Mouse (Mus musculus): Measurements from ENCODE around the gene Igf2bp3. TPM values are rescaled to one million over a fixed set of nuclear protein-coding genes. Genes with fewer than 3 reads are reported as not detected.
A peak's percentile ranks its signal among the peaks of the same experiment; 100 is the strongest.
"Not testable (repeated sequence)": the region's sequence is repeated elsewhere in the genome, so short reads cannot be mapped to it uniquely, and the experiment has no call there.

The Igf2bp3 gene
- 16.3 and 18.5 TPM in 2 replicates for polyA plus RNA-seq (2015; fragmentation: Nextera tagmentation; extraction: Ambion mirVana)

- H3K36me3 ChIP-seq (replicated peaks): no peaks in the 10 kb centered on the region
- H3K27me3 ChIP-seq: no peaks in the 10 kb centered on the region
- peaks cover 41% of the 10 kb centered on the region for H3K4me1 ChIP-seq (replicated peaks)
- peak within 1 kb of the TSS; percentile 97 for H3K27ac ChIP-seq (replicated peaks)
- ATAC-seq (ENCODE audit: insufficient read depth): peak; percentile 68
- peak within 1 kb of the TSS; percentile 81 for H3K9ac ChIP-seq
- peak within 1 kb of the TSS; percentile 78 for H3K4me3 ChIP-seq (replicated peaks)
- no peaks in the 10 kb centered on the region for H3K9me3 ChIP-seq (replicated peaks)
- H3K4me2 ChIP-seq: peak within 1 kb of the TSS; percentile 96
- WGBS (ENCODE audit: insufficient replicate concordance): under 1% methylated on average over 67 of the region's 68 CpGs
Observed at GRCm38 (mm10) chr6:49214928-49215747, at the start of gene Igf2bp3. TSS of gene Igf2bp3 (minus strand) at chr6:49214957.

- H3K4me2 ChIP-seq: peak overlapping the region; percentile 68
- 0 out of 2 replicates have a peak overlapping the region, but pooled peaks have one; percentile 96 for H3K27ac ChIP-seq (replicated peaks)
- H3K36me3 ChIP-seq (replicated peaks); H3K9me3 ChIP-seq (replicated peaks); H3K27me3 ChIP-seq; ATAC-seq (ENCODE audit: insufficient read depth): not testable (repeated sequence)
- H3K9ac ChIP-seq: peak overlapping the region; percentile 100
- peak overlapping the region; percentile 80; the same call in 1 of the 2 replicates for H3K4me3 ChIP-seq (replicated peaks)
- H3K4me1 ChIP-seq (replicated peaks): peaks cover 30% of the 10 kb centered on the region
- WGBS (ENCODE audit: insufficient replicate concordance): 65% methylated on average over 7 of the region's 7 CpGs
Observed at GRCm38 (mm10) chr6:49264446-49264845, 49.7 kb upstream of the Igf2bp3 start.

GRCm38 (mm10) chr6:49263847-49264243 is 49.1 kb upstream of the Igf2bp3 start, which contains the start of gene Tra2a:
TSS of gene Tra2a (minus strand) at chr6:49264033.
- Histone ChIP-seq H3K4me2 (peak within 1 kb of the TSS; percentile 68), H3K9me3 (replicated peaks) (no peaks in the 10 kb centered on the region), H3K27me3 (no peaks in the 10 kb centered on the region), H3K4me1 (replicated peaks) (peaks cover 35% of the 10 kb centered on the region), H3K36me3 (replicated peaks) (peaks cover 3% of the 10 kb centered on the region; the same call in 1 of the 2 replicates), H3K4me3 (replicated peaks) (peak within 1 kb of the TSS; percentile 80), H3K27ac (replicated peaks) (peak within 1 kb of the TSS; percentile 96), H3K9ac (peak within 1 kb of the TSS; percentile 100)
- ATAC-seq (ENCODE audit: insufficient read depth): peak; percentile 89
- under 1% methylated on average over 39 of the region's 39 CpGs for WGBS (ENCODE audit: insufficient replicate concordance)

- Histone ChIP-seq H3K27me3 (no peaks in the 10 kb centered on the region), H3K4me1 (replicated peaks) (peaks cover 41% of the 10 kb centered on the region), H3K4me2 (peak overlapping the region; percentile 68), H3K9ac (peak overlapping the region; percentile 100), H3K36me3 (replicated peaks) (peaks cover 3% of the 10 kb centered on the region; the same call in 1 of the 2 replicates), H3K27ac (replicated peaks) (peak overlapping the region; percentile 96), H3K4me3 (replicated peaks) (peak overlapping the region; percentile 80), H3K9me3 (replicated peaks) (no peaks in the 10 kb centered on the region)
- WGBS (ENCODE audit: insufficient replicate concordance): under 1% methylated on average over 64 of the region's 71 CpGs
- peak; percentile 77 for ATAC-seq (ENCODE audit: insufficient read depth)
Observed at GRCm38 (mm10) chr6:49263081-49263846, 48.5 kb upstream of the Igf2bp3 start.

GRCm38 (mm10) chr6:49262421-49262820 is 47.7 kb upstream of the Igf2bp3 start:
- peaks cover 49% of the 10 kb centered on the region for H3K4me1 ChIP-seq (replicated peaks)
- no peaks in the 10 kb centered on the region for H3K9me3 ChIP-seq (replicated peaks)
- H3K4me3 ChIP-seq (replicated peaks): peak overlapping the region; percentile 80
- H3K9ac ChIP-seq: peak overlapping the region; percentile 100
- ATAC-seq (ENCODE audit: insufficient read depth): no peak
- peaks cover 3% of the 10 kb centered on the region; the same call in 1 of the 2 replicates for H3K36me3 ChIP-seq (replicated peaks)
- WGBS (ENCODE audit: insufficient replicate concordance): under 1% methylated on average over 9 of the region's 9 CpGs
- H3K27me3 ChIP-seq: no peaks in the 10 kb centered on the region
- peak overlapping the region; percentile 68 for H3K4me2 ChIP-seq
- 0 out of 2 replicates have a peak overlapping the region, but pooled peaks have one; percentile 96 for H3K27ac ChIP-seq (replicated peaks)

GRCm38 (mm10) chr6:49259711-49260110 is 45.0 kb upstream of the Igf2bp3 start:
- Histone ChIP-seq H3K9ac (no peak overlapping the region), H3K36me3 (replicated peaks) (peaks cover 3% of the 10 kb centered on the region; the same call in 1 of the 2 replicates), H3K9me3 (replicated peaks) (no peaks in the 10 kb centered on the region), H3K27me3 (no peaks in the 10 kb centered on the region), H3K4me2 (peak overlapping the region; percentile 13; the same call in 1 of the 2 replicates), H3K27ac (replicated peaks) (no peak overlapping the region), H3K4me3 (replicated peaks) (no peak overlapping the region), H3K4me1 (replicated peaks) (peaks cover 52% of the 10 kb centered on the region)
- ATAC-seq (ENCODE audit: insufficient read depth): no peak
- 61% methylated on average over 5 of the region's 5 CpGs for WGBS (ENCODE audit: insufficient replicate concordance)

- Histone ChIP-seq H3K4me1 (replicated peaks) (peaks cover 45% of the 10 kb centered on the region), H3K4me3 (replicated peaks) (no peak overlapping the region), H3K27me3 (no peaks in the 10 kb centered on the region), H3K27ac (replicated peaks) (no peak overlapping the region), H3K9me3 (replicated peaks) (no peaks in the 10 kb centered on the region), H3K36me3 (replicated peaks) (peaks cover 3% of the 10 kb centered on the region; the same call in 1 of the 2 replicates), H3K4me2 (no peak overlapping the region), H3K9ac (no peak overlapping the region)
- no peak for ATAC-seq (ENCODE audit: insufficient read depth)
- WGBS (ENCODE audit: insufficient replicate concordance): 80% methylated on average over 2 of the region's 2 CpGs
Observed at GRCm38 (mm10) chr6:49257880-49258279, 43.1 kb upstream of the Igf2bp3 start.

GRCm38 (mm10) chr6:49252207-49252606 is 37.5 kb upstream of the Igf2bp3 start:
- no peak overlapping the region for H3K4me3 ChIP-seq (replicated peaks)
- no peak overlapping the region for H3K4me2 ChIP-seq
- no peak overlapping the region for H3K9ac ChIP-seq
- peaks cover 50% of the 10 kb centered on the region for H3K36me3 ChIP-seq (replicated peaks)
- no peaks in the 10 kb centered on the region for H3K9me3 ChIP-seq (replicated peaks)
- no peak overlapping the region for H3K27ac ChIP-seq (replicated peaks)
- H3K27me3 ChIP-seq: no peaks in the 10 kb centered on the region
- ATAC-seq (ENCODE audit: insufficient read depth): no peak
- peaks cover 3% of the 10 kb centered on the region; the same call in 1 of the 2 replicates for H3K4me1 ChIP-seq (replicated peaks)
- 88% methylated on average over 8 of the region's 8 CpGs for WGBS (ENCODE audit: insufficient replicate concordance)

GRCm38 (mm10) chr6:49251199-49251598 is 36.4 kb upstream of the Igf2bp3 start:
- WGBS (ENCODE audit: insufficient replicate concordance): 96% methylated on average over 2 of the region's 2 CpGs
- Histone ChIP-seq H3K9me3 (replicated peaks) (no peaks in the 10 kb centered on the region), H3K4me3 (replicated peaks) (no peak overlapping the region), H3K4me2 (no peak overlapping the region), H3K9ac (no peak overlapping the region), H3K4me1 (replicated peaks) (no peaks in the 10 kb centered on the region), H3K27ac (replicated peaks) (no peak overlapping the region), H3K36me3 (replicated peaks) (peaks cover 60% of the 10 kb centered on the region), H3K27me3 (no peaks in the 10 kb centered on the region)
- ATAC-seq (ENCODE audit: insufficient read depth): no peak

- H3K9ac ChIP-seq: no peak overlapping the region
- H3K4me1 ChIP-seq (replicated peaks): no peaks in the 10 kb centered on the region
- WGBS (ENCODE audit: insufficient replicate concordance): 57% methylated on average over 2 of the region's 2 CpGs
- H3K4me2 ChIP-seq: no peak overlapping the region
- H3K27me3 ChIP-seq: no peaks in the 10 kb centered on the region
- H3K4me3 ChIP-seq (replicated peaks): no peak overlapping the region
- no peak for ATAC-seq (ENCODE audit: insufficient read depth)
- no peak overlapping the region for H3K27ac ChIP-seq (replicated peaks)
- H3K9me3 ChIP-seq (replicated peaks): no peaks in the 10 kb centered on the region
- H3K36me3 ChIP-seq (replicated peaks): peaks cover 92% of the 10 kb centered on the region
Observed at GRCm38 (mm10) chr6:49247246-49247645, 32.5 kb upstream of the Igf2bp3 start.

- Histone ChIP-seq H3K4me1 (replicated peaks) (no peaks in the 10 kb centered on the region), H3K4me2 (no peak overlapping the region), H3K27me3 (no peaks in the 10 kb centered on the region), H3K9me3 (replicated peaks) (no peaks in the 10 kb centered on the region), H3K27ac (replicated peaks) (no peak overlapping the region), H3K4me3 (replicated peaks) (no peak overlapping the region), H3K36me3 (replicated peaks) (peaks cover 51% of the 10 kb centered on the region), H3K9ac (no peak overlapping the region)
- no peak for ATAC-seq (ENCODE audit: insufficient read depth)
- 76% methylated on average over 1 of the region's 1 CpGs for WGBS (ENCODE audit: insufficient replicate concordance)
Observed at GRCm38 (mm10) chr6:49242331-49242730, 27.6 kb upstream of the Igf2bp3 start.

Measured in liver, embryonic 15.5 days (tissue).